In the genomic region with DNA sequence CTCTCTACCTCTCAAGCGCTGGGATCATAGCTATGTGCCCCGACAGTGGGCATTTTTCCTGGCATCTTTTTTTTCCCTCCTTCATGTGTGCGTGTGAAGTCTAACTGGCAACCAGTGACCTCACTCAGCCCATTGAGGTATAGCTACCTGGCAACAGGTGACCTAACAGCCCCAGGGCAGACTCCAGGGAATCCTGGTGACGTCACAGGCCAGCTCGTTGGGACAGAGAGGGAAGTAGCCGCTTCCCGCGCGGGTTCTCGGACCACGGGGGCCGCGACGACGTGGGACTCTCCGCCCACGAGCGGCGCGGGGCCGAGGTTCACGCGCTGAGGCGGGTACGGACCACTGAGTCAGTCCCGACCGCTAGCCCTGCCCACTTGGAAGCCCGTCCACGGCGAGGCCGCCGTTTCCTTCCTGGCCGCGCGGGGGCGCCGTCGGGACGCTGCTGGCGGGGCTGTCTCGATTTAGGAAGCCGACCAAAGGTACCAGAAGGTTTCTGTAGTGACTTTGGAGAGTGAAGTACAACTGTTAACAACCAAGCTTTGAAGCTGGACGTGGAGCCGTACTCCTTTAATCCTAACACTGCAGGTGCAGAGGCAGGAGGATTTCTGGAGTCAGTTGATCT, we compare ENCODE assay signal across 8 mouse cellular contexts. TPM values are rescaled to one million over a fixed set of nuclear protein-coding genes. Genes with fewer than 3 reads are reported as not detected.
DNase-seq lines count a peak whose midpoint lies in the region; ATAC-seq and TF ChIP-seq lines count a peak whose summit lies in the region.

A gene (plus strand): TSS at position 378 of the 625 bp plus-strand sequence.

- H3K9me3 ChIP-seq in hindbrain, embryonic 14.5 days (ENCODE audit: control insufficient read depth, low read length) = no peaks in the 10 kb centered on the region

- POLR2A ChIA-PET in Patski (lab: Charles Lee) = interaction anchor here (0.5 kb wide), 1 partner anchor 137 kb away, joined by 3 read pairs; no protein-coding TSS in a partner anchor

- no peaks in the 10 kb centered on the region for H3K4me1 ChIP-seq in hindbrain, embryonic 14.5 days (replicated peaks; ENCODE audit: control insufficient read depth, insufficient read depth, low read length)

- in situ Hi-C loops in Patski (cut with MboI; ENCODE audit: low pct_unique_long_range_greater_than_20kb) = no loop called here

- WGBS in hindbrain, embryonic 14.5 days = 6% methylated on average over 44 of the region's 44 CpGs

- no peak within 1 kb of the TSS for H3K27ac ChIP-seq in hindbrain, embryonic 14.5 days

- H3K4me3 ChIP-seq in hindbrain, embryonic 14.5 days (replicated peaks; ENCODE audit: low read length) = peak within 1 kb of the TSS; percentile 14

- DNase-seq in Patski (ENCODE audit: low read depth, low spot score) = no peak
- peak; percentile 83 to 86 for DNase-seq in cerebellum, postnatal 14 days
- DNase-seq in frontal cortex, postnatal 36 days (ENCODE audit: low spot score in 2 of 2) = peak; percentile 73 to 79
- DNase-seq in hindbrain, embryonic 14.5 days (ENCODE audit: low spot score) = peak; percentile 46
- DNase-seq in layer of hippocampus, postnatal 25 days (ENCODE audit: extremely low spot score in 1 of 2, low spot score in 1 of 2) = peak; percentile 66 to 77
- DNase-seq in right cerebral cortex, adult 2 months (ENCODE audit: low spot score in 2 of 2) = peak; percentile 75 to 76
- peak; percentile 81 for DNase-seq in urinary bladder, postnatal 25 days (ENCODE audit: low spot score)

- peak; percentile 70 for ATAC-seq in Patski
- no peak for ATAC-seq in hindbrain, embryonic 14.5 days (ENCODE audit: low FRiP score)
- peak; percentile 86 for ATAC-seq in megakaryocyte, adult 5-6 weeks (ENCODE audit: poor library complexity, severe bottlenecking)

- TF ChIP-seq CTCF in Patski (IDR thresholded peaks at IDR 0.05) = peak; percentile 100

- H3K9ac ChIP-seq in hindbrain, embryonic 14.5 days = no peak within 1 kb of the TSS

- peaks cover 28% of the 10 kb centered on the region for H3K27me3 ChIP-seq in Patski
- H3K27me3 ChIP-seq in hindbrain, embryonic 14.5 days (ENCODE audit: control insufficient read depth, insufficient read depth, low read length) = peaks cover 4% of the 10 kb centered on the region; the same call in 1 of the 2 replicates

- CTCF ChIA-PET in Patski (lab: Charles Lee) = interaction anchor here (0.7 to 2.9 kb wide), 16 partner anchors 10 to 127 kb away, joined by 3 to 21 read pairs (median 4); a partner anchor contains a TSS

- no peaks in the 10 kb centered on the region for H3K36me3 ChIP-seq in hindbrain, embryonic 14.5 days (replicated peaks; ENCODE audit: control insufficient read depth, insufficient read depth)

- peak within 1 kb of the TSS; percentile 49 for H3K4me2 ChIP-seq in hindbrain, embryonic 14.5 days (replicated peaks)

RNA-seq across cellular contexts. Expression of the gene that starts here (rescaled TPM):
- polyA plus RNA-seq in Patski (2021) = not detected
- not detected in 2 replicates for polyA plus RNA-seq in hindbrain, embryonic 14.5 days (2014; fragmentation: Nextera tagmentation; extraction: Ambion mirVana)
- total RNA-seq in layer of hippocampus, postnatal 25 days (2021) = not detected
- 0.27 and 0.78 TPM in 2 replicates for total RNA-seq in megakaryocyte, adult 5-6 weeks (2015)
- not detected in 2 replicates for total RNA-seq in megakaryocyte, adult 5-6 weeks (2017)

Comparison
In these comparisons a context has a peak if more than half of its experiments do, and no peak if none do; other contexts are left out.
1. Peak in ATAC-seq in Patski; RNA of the gene not detected or under 1 TPM.
2. Peak in DNase-seq, H3K4me3 ChIP-seq and H3K4me2 ChIP-seq in hindbrain, embryonic 14.5 days; RNA of the gene not detected or under 1 TPM.
3. Peak in DNase-seq in layer of hippocampus, postnatal 25 days; RNA of the gene not detected or under 1 TPM.
4. Peak in ATAC-seq in megakaryocyte, adult 5-6 weeks; RNA of the gene not detected or under 1 TPM.